Mouse (Mus musculus) kidney, adult 2 months (tissue): ENCODE measurements around the gene Grn.

Experiments
- CTCF ChIP-seq: fragments of 200-500 bp; conservative IDR thresholded peaks from 2 replicates; pipeline ENCODE4 v1.5.1; 2011; ENCODE audit warnings: low read depth, mild to moderate bottlenecking, control low read depth, low read length, moderate library complexity, mixed read lengths; ENCODE audit not compliant: insufficient read depth, insufficient read length
- POLR2A ChIP-seq: fragments of 200-500 bp; IDR thresholded peaks from one replicate; pipeline ENCODE4 v1.6.1; 2011; ENCODE audit warnings: low read depth, low read length, control low read depth

DNA sequence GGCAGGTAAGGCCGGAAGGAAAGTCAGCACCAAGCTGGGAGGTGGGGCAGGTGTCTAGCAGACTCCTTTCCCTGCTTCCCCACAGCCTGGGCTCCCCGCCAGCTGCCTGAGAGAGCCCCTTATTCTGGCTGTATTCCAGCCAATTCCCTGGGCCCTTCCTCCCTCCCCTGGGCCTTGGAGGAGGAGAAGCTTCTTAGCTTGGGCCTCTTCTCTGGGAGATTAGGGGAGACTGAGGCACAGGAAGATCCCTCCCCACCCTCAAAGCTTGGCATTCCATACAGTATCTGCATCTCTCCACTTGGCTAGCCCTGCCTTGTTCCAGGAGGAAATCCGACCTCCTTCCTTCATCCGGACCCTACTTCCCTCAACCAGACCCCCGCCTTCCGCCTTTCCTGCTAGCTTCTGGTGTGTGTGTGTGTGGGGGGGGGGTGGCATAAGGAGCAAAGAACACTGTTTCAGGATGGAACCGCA lies 15.8 kb downstream of the Grn start:
- TF ChIP-seq POLR2A (no peak), CTCF (no peak)
